Mouse (Mus musculus) right cerebral cortex, adult 18-20 months (tissue): Measurements from ENCODE around the gene Amh.
"Not testable (repeated sequence)": the region's sequence is repeated elsewhere in the genome, so short reads cannot be mapped to it uniquely, and the experiment has no call there.

ENCODE experiments used
- DNase-seq: peaks from one replicate; pipeline ENCODE4 v3.0.0; 2022; ENCODE audit warnings: mixed read lengths

Gene Amh

DNA sequence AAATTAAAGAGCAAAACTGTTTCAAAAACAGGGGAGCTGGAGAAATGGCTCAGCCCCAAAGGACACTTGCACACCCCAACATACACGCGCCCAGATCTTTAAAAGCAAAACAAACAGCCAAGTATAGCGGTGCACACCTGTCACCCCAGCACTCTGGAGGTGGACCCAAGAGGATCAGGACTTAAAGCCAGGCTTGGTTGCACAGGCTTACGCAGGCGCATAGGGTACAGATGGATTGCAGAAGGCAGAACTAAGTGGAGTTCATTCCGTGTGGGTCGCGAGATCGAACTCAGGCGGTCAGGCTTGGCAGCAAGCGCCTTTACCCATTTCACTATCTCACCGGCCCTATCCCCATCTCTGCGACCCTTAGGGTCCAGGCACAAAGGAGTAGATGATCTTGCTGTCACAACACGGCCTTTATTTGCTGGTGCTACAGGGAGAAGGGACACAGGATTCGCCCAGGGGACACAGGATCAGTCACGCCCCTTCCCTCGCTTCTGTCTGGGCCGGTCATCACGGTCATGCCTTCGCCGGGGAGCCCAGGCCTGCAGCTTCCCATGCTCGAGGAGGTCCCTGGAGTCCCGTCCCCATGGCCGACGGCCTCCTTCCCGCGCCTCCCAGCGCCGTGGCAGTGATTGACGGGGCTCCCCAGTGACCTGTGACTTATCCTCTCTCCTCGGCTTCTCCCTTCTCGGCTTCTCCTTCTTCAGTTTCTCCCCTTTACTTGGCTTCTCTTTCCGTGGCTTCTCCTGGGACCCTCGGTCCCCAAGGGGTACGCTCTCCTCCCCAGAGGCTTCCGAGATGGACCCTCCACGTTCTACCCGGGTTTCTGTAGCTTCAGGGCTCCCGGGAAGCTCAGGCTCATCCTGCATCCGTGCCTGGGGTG, 3.3 kb downstream of the Amh start:
- no peak for DNase-seq

DNA sequence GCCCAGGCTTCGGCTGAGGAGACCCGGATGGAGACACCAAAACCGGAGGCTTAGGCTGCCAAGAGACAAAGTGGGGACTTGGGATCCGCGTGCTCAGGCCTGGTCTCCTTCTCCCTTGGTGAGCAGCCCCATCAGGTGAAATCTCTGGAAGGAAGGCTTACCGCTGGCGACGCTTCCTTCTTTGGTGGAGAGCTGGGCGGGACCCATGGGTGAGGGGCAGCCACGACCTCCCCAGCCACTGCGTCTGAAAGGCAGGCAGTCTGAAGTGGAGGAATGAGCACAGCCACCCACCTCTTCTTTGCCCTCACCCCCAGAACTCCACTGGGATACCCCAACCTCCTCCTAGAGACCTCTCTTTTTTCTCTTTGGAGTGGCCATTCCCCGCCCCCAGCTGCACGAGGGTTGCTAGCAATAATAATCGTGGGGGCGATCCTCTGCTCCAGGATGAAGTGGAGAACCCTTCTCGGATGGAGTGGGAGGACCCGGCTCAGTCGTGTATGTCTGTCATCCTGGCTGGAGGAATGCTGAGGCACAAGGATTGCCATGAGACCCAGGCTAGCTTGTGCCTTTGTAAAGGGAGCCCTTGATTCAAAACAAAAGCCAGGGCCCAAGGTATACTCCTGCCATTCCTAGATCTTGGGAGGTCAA, 4.1 kb downstream of the Amh start:
- DNase-seq = peak; percentile 66

DNA sequence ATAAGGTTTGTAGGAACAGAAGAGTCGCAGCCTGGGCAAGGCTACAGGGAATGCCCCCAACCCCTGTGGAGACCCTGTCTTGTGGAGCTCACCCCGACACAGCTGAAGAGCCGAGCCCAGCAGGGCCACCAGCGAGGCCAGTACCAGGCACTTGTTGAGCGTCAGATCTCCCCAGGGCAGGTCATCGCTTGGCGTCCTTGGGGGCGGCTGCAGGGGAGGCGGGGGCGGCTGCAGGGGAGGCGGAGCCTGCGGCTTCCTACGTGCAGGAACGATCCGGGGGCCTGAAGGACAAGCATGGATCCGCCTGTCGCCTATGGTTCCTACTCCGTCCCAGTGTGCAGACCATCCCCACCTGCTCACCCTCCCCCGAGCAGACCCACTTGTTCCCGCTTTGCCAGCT, 5.0 kb downstream of the Amh start:
- no peak for DNase-seq

DNA sequence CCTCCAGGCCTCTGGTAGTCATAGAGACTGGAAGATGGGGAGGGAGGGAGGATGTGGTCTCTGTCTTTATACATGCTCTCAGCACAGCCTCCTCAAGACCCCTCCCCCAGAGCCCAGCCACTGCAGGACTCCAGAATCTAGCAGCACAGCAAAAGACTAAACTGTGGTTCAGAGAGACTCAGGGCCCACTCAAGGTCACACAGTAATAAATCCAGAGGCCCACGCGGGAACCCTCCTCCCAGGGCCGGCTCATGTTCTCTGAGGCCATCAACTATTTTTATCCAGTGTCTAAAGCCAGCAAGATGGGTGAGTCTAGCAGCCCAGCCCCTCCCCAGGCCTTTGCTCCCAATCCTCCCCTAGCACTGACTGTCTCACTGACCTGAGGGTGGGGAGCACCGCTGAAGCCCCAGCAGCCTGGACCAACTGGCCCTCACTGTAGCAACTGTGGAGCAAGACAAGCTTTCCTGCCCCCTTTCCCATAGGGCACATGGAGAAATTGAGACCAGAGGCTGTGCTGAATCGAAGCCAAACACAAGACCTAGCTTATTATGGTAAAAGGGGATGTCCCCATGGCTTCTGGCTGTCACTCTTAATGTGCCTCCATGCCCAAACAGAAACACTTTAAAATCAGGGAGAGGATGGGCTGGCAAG, 7.5 kb downstream of the Amh start:
- DNase-seq = no peak

DNA sequence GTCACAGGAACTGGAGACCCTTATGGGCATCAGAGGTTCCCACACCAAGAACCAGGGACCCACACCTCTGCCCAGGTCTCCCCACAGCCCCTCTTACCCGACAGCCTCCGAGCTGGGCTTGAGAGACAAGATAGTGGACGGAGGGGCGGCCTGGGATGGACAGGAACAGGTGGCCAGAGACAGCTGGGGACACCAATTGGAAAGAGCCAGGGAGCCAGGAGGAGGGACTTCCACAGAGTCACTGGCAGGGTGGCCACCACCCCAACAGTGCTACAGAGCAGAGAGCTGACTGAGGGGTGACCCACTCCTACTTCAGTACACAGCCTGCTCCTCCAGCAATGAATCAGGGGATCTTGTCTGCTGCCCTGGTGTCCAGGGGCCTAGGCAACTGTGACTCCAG, 8.3 kb downstream of the Amh start, which contains the start of gene Jsrp1:
Gene Jsrp1, minus strand, starts transcription at position 133 of the 400 bp plus-strand sequence.
- DNase-seq = no peak

DNA sequence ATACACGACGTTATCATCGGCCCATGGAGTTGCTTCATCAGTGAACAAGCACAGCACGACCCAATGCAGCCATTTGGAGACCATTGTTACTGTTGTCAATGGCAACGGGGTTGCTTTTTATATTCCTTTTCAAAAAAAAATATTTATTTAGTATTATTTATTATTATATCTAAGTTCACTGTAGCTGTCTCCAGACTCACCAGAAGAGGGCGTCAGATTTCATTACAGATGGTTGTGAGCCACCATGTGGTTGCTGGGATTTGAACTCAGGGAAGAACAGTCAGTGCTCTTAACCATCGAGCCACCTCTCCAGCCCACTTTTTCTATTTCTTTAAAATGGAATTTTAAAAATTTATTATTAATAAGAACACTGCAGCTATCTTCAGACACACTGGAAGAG, 9.8 kb downstream of the Amh start:
- DNase-seq = no peak

DNA sequence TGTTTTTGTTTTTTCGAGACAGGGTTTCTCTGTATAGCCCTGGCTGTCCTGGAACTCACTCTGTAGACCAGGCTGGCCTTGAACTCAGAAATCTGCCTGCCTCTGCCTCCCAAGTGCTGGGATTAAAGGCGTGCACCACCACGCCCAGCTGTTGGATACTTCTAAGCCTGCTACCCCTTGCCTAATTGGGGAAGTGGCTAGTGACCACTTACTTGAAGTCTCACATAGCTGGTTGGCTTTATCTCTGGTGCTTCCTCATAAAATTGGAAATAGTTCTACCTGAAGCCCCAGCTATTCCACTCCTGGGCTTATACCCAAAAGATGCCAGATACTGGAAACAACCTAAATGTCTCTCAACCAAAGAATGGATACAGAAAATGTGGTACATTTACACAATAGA, 11.3 kb downstream of the Amh start:
- DNase-seq = not testable (repeated sequence)

DNA sequence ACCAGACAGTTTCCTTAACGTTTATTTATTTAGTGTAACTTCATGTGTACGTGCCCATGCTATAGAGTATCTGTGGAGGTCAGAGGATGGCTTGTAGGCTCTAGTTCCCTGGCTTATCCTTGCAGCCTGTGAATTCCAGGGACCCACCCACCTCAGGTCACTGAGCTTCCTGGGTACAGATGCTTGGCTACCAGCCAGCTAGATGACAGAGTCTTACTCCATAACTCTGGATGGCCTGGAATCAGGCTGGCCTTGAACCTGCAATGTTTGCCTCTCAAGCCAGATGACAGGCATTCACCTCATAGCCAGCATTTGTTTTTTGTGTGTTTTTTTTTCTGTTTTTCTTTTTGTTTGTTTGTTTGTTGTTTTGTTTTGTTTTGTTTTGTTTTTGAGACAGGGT, 12.1 kb downstream of the Amh start:
- no peak for DNase-seq

DNA sequence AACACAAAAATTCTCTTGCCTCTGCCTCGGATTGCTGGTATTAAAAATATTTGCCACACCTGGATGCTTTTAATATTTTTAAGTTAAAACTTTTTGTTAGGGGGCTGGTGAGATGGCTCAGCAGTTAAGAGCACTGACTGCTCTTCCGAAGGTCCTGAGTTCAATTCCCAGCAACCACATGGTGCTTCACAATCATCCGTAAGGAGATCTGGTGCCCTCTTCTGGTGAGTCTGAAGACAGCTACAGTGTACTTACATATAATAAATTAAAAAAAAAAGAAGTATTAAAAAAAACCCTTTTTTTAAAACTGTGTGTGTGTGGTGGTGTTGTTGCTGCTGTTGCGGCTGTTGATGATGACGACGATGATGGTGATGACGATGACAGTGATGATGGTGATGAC, 12.9 kb downstream of the Amh start:
- DNase-seq = not testable (repeated sequence)

DNA sequence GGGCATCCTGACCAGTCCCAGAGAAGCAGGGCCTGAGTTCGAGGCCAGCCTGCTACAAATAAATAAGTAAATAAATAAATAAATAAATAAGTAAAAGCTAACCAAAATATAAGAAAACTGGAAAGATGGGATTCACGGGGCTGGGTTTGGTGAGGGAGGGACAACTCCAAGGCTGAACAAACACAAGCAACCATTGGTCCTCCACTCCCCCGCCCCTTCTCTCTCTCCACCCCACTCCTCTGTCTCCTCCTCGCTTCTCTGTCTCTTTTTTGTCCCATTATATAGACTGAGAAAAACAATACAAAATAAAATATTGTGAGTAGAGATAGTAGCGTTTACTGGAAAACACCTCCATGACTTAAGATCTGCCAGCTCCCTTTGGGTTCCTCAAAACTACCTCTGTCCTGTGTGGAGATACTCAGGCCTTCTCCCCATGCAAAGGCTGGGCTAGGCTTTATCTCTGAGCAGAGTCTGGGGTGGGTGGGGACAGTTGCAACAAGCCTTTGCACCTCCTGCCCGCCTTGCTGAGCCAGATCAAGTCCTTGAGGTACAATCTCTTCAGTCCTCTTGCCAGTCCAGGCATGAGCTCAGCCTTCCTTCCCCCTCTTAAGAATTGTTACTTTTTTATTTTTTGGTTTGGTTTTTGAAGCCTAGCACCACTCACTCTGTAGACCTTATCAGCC, 13.7 kb downstream of the Amh start:
- DNase-seq = no peak

DNA sequence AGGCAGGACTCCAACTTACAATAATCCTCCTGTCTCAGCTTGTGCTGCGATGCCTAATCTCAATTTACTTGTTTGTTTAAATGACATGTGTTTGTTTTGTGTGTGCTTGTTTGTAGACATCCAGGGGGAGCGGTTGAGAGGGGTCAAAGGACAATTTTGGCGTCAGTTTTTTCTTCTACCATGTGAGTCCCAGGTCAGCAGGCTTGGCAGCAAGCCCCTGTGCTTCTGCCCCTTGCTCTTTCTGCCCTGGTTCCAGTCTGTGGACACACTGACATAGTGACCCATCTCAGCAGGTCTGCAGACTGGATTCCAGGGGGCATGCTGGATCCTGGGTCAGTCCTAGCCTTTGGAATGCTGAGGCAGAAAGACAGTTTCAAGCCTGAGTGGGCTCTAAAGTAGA, 14.4 kb downstream of the Amh start:
- DNase-seq = no peak

DNA sequence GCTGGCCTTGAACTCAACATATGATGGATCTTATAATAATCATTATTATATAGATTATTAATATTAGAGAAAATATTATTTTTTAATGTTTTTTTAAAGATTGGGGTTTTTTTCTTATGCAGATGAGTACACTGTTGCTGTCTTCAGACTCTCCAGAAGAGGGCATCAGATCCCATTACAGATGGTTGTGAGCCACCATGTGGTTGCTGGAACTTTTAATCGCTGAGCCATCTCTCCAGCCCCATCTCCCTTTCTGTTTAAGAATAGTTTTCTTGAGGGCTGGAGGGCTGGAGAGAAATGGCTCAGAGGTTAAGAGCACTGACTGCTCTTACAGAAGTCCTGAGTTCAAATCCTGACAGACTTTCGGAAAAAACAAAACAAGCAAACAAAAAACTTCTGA, 16.9 kb downstream of the Amh start:
- DNase-seq = no peak

DNA sequence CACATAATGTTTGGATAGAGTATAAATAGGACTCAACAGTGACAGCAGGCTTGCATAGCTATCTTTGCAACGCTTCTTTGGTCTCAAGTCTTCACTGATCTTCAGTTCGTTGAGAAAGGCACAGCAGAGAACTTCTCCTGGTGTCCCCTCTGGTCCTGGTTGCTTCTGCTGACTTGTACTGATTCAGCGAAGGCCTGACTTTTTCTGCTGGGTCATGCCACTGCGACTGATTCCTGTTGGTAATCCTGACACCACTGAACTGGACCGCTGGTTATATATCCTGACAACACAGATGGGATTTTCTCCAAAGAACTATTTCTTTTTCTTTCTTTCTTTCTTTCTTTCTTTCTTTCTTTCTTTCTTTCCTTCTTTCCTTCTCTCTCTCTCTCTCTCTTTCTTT, 17.5 kb downstream of the Amh start:
- DNase-seq = no peak

DNA sequence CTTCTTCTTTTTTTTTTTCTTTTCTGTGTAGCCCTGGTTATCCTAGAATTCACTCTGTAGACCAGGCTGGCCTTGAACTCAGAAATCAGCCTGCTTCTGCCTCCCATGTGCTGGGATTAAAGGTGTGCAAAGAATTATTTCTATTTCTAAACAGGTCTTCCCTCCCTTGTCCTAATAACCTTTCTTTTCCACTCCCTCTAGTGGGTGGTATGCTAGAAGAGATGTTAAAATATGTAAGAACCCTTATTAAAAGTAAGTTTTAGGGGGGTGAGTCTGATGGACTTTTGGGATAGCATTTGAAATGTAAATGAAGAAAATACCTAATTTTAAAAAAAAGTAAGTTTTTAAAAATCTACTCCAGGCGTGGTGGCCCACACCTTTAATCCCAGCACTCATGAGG, 18.3 kb downstream of the Amh start:
- no peak for DNase-seq

DNA sequence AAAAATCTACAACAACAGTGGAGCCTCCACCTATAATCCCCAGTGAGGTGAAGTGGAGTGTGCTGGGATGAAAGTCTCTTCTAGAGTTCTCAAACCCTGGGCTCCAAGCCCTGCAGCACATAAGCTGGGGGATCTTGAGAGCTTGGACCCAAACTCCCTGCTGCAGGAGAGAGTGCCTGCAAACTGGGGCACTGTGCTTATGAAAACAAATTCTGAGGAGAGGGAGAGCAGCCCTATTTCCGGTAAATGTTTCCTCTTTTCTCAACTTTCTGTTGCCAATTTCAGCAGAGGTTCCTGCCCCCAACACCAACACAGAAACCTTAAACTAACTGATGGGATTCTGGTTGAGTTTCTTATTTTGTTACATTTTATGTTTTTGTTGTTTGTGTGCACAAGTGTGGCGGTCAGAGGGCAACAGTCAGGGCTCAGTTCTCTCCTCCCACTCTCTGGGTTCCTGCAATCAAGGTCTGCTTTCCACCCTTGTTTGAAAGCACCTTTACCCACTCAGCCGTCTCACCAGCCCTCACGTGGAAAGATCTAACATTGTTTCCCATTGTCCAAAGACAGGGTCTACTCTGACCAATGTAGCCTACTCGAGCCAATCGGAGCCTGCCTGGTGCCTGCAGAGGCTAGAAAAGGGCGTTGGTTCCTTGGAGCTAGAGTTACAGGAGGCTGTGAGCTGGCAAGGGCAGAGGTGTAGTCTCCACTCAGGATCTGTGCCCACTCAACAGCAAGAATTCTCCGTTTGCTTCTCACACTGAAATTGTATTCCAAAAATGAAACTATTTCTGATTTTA, 19.0 kb downstream of the Amh start:
- DNase-seq = no peak

DNA sequence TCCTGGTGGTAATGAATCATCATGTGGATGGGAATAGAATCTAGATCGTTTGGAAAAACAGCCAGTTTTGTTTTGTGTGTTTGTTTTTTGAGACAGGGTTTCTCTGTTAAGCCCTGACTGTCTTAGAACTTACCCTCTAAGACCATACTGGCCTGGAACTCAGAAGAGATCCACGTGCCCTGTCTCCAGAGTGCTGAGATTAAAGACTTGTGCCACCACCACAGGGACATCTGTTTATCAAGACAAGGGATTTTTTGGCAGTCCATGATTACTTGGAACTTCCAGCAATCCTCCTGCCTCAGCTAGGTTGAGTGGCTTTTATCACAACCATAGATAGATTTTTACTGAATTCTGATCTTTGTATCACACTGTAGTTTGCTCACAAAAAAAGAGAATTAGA, 19.8 kb downstream of the Amh start:
- no peak for DNase-seq

DNA sequence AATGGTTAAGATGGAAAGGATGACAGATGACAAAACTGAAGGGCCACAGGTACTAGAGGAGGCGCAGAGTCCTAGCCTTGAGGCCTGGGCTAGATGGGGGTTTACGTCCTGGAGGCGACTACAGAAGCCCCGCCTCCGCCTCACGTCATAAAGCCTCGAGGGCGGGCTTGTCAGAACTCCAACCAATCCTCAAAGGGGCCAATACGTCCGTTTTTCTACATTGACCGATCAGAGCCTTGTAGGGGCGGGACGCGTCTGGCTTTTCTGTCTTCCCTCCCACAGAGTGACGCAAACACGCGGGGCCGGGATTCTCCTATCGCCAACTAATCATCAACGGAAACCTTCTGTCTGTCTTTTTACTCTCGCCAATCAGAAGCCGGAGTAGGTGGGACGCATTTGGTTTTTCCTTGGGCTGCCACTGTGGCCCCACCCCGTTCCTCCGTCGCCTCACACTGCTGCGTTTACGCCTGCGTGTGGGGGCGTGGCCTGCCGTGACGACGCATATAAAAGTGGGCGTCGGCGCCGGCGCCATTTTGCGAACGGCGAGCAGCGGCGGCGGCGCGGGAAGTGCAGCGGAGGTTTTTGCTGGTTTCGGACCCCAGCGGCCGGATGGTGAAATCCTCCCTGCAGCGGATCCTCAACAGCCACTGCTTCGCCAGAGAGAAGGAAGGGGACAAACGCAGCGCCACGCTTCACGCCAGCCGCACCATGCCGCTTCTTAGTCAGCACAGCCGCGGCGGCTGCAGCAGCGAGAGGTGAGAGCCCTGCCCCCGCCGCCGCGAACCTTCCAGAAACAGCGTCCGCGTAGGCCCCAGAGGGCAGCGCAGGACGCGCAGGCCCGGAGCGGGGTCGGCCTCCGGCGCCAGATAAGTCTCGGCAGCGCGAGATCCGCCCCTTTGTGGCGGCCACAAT, 21.4 kb downstream of the Amh start, which contains the start of gene Oaz1:
Gene Oaz1, plus strand, starts transcription at position 506 of the 912 bp plus-strand sequence.
- DNase-seq = peak; percentile 100

DNA sequence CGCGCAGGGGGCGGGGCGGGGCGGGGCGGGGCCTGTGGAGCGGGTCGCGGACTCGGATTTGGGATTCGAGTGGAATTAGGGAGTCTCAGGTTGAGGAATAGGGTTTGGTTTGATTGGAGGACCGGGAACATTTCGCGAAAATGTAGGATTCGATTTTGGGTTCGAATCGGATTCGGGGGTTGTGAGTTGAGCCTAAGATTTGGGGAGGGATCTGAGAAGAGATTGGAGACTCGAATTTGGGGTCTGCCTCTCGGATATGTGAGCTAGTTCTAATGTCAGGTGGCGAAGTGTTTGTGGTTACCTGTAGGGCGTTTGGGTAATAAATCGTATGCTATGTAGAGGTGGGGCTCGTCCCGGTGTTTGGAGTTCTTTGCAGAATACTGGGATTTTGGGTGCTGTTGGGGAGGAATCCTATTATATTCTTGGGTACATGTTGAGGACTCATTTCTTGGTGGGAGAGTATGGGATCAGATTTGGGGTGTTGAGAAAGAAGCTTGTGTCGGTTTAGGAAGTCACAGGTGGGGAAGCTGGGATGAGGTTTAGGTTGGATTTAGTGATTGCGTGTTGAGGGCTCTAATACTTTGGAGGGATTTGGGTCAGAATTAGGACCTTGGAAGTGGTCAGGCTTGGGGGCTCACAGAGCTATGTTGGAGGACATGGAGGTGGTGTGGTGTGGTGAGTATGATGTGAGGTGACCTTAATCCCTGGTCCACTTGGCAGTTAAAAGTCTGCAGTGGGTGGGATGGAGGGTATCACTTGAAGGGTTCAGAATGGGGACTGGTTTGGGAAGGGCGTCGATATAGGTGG, 22.2 kb downstream of the Amh start:
- DNase-seq = no peak

DNA sequence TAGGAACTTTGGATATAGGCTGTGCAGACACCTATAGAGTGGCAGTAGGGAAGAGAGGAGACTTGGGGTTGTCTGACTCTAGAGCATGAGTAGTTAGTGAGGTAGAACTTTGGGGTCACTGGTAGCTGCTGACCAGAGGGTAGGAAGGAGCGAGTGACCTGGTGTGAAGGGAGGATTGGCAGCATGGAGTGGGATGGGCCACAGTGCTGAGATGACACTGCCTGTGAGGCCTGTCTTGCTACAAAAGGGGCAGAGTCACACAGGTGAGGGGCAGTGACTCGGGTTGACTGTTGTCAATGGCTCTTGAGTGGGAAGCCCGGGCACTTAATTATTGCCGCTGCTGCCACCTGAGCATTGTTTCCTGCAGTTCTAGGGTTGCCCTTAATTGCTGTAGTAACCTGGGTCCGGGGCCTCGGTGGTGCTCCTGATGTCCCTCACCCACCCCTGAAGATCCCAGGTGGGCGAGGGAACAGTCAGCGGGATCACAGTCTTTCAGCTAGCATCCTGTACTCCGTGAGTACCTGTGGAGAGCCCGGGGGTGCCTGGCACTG, 22.9 kb downstream of the Amh start:
- no peak for DNase-seq

DNA sequence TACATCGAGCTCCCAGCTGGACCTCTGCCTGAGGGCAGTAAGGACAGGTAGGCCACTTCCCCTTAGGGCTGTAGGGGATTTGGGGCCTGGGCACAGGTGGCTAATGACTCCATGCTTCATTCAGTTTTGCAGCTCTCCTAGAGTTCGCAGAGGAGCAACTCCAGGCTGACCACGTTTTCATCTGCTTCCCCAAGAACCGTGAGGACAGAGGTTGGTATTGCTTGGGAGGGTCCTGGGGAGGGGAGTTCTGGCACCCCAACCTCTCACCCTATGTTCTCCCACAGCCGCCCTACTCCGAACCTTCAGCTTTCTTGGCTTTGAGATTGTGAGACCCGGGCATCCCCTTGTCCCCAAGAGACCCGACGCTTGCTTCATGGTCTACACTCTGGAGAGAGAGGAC, 23.5 kb downstream of the Amh start:
- not testable (repeated sequence) for DNase-seq
